Mouse (Mus musculus): ENCODE results near the gene Sh3d21. TPM values are rescaled to one million over a fixed set of nuclear protein-coding genes. Genes with fewer than 3 reads are reported as not detected.
"Not testable (repeated sequence)": the region's sequence is repeated elsewhere in the genome, so short reads cannot be mapped to it uniquely, and the experiment has no call there.

Gene Sh3d21
- total RNA-seq, 2 experiments from 2014 or later: not detected

DNA sequence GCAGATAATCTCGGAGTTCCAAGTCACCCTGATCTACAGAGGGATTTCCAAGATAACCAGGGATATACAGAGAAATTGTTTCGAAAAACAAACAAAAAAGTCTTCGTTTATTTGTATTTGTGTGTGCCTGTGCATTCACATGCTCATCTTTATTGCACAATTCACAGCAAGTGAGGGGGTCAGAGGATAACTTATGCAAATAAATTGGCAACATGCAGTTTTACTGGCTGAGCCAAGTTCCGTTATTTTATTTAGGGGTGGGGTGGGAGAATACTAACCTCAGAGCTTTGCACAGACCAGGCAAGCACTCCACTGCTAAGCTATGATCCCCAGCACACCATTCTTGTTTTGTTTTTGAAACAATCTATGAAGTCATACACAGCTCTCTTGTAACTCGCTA is 10.5 kb upstream of the Sh3d21 start:
- ATAC-seq (ENCODE audit: poor library complexity, severe bottlenecking): no peak

DNA sequence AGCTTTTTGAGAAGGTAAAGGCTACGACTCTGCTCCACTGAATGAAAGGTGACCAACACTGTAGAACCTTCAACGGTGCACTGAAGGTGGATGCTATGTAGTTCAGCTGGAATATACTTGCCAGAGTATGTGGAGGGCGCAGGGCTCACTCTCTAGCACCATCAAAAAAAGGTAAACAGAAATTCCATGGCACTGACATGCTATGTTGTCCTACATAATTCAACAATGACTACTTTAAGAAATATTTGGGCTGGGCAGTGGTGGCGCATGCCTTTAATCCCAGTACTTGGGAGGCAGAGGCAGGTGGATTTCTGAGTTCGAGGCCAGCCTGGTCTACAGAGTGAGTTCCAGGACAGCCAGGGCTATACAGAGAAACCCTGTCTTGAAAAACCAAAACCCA is 7.4 kb upstream of the Sh3d21 start:
- ATAC-seq (ENCODE audit: poor library complexity, severe bottlenecking): not testable (repeated sequence)

DNA sequence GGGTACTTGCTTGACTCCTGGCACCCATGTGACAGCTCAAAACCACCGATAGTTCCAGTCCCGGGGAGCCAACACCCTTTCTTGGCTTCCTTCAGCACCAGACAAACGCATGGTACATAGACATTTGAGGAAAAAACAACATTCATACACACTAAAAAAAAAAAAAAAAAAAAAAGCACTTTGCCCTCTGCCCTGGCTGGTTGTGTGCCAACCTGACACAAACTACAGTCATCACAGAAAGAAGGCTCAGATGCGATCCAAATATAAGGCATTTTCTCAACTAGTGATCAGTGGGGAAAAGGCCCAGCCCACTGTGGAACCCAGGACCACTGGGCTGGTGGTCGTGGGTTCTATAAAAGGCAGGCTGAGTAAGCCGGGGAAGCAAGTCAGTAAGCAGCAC is 5.6 kb upstream of the Sh3d21 start:
- ATAC-seq (ENCODE audit: poor library complexity, severe bottlenecking): no peak

DNA sequence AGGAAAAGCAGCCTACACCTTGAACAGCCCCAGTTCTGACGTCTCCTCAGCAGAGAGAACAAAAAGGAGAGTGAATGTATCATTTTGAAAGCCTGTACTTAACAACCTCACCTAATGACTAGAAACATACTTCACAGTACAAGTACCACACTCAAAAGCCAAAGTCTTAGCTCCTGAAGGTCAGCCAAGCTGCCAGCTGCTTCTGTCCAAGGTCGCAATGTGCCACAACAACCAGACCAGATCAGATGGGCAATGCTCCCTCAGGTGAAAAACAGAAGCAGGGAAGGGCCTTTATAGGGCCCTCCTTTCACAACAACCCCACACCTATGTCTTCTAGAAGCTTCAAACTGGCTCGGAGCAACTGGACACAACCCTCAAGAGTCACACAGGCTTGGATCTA is 2.8 kb upstream of the Sh3d21 start:
- no peak for ATAC-seq (ENCODE audit: poor library complexity, severe bottlenecking)

- ATAC-seq (ENCODE audit: poor library complexity, severe bottlenecking): not testable (repeated sequence)
Measured at GRCm38 (mm10) chr4:126165092-126165491, 1.8 kb upstream of the Sh3d21 start.

- ATAC-seq (ENCODE audit: poor library complexity, severe bottlenecking): no peak
Measured at GRCm38 (mm10) chr4:126163685-126164084, 394 bp upstream of the Sh3d21 start.

- peak; percentile 93 for ATAC-seq (ENCODE audit: poor library complexity, severe bottlenecking)
Measured at GRCm38 (mm10) chr4:126162544-126163066, 686 bp downstream of the Sh3d21 start.

- no peak for ATAC-seq (ENCODE audit: poor library complexity, severe bottlenecking)
Measured at GRCm38 (mm10) chr4:126161986-126162385, 1.3 kb downstream of the Sh3d21 start.

- ATAC-seq (ENCODE audit: poor library complexity, severe bottlenecking): no peak
Measured at GRCm38 (mm10) chr4:126161456-126161855, 1.8 kb downstream of the Sh3d21 start.

DNA sequence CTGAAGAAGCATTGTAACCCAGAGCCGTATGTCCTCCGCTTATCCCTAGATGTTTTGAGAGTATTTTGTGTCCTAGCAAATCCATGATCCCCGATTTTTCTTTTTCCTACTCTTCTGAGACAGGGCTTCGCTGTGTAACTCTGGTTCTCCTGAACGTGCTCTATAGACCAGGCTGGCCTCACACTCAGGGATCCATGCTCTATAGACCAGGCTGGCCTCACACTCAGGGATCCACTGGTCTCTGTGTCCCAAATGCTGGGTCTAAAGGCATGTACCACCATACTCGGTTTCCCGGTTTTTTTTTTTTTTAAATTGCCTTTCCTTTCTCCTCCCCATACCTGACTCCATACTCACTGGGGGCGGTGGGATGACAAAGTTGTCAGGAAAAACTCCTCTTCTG is 2.3 kb downstream of the Sh3d21 start:
- ATAC-seq (ENCODE audit: poor library complexity, severe bottlenecking): no peak

DNA sequence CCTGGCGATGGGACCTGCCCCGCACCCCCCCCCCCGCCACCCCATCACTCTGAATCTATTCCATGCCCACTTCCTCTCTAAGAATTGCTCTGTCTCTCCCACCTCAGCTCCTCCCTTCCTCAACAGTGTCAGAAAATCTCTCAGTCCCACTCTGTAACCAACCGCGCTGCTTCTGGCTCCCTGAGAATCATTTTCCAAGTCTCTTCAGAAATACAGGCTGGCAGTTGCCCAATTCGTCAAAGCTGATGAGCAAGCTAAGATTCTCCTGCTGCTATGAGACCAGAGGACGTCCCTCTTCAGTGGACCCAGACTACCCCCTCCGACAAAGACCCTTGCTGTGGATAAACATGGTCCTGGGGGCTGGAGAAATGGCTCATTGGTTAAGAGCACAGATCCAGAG is 3.8 kb downstream of the Sh3d21 start:
- ATAC-seq (ENCODE audit: poor library complexity, severe bottlenecking): no peak

DNA sequence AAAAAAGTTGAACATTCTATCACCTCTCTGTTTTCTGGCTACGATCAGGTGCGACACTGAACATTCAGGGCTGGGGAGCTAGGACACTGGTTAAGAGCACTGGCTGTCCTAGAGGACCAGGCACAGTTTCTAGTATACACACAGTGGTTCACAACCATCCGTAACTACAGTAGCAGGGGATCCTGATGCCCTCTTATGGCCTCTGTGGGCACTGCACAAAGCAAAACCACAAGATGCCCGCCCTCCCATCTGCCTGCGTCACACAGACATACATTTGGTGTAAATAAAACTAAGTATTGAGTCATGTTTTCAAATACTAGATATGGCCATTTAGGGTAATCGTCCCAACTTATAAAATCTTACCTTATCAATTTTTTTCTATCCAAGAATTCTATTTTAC is 5.7 kb downstream of the Sh3d21 start:
- peak; percentile 58 for ATAC-seq (ENCODE audit: poor library complexity, severe bottlenecking)

- ATAC-seq (ENCODE audit: poor library complexity, severe bottlenecking): peak; percentile 47; the same call in 1 of the 2 replicates
Measured at GRCm38 (mm10) chr4:126156617-126157016, 6.7 kb downstream of the Sh3d21 start.

GRCm38 (mm10) chr4:126155869-126156268 is 7.4 kb downstream of the Sh3d21 start:
- no peak for ATAC-seq (ENCODE audit: poor library complexity, severe bottlenecking)

- ATAC-seq (ENCODE audit: poor library complexity, severe bottlenecking): no peak
Measured at GRCm38 (mm10) chr4:126155183-126155582, 8.1 kb downstream of the Sh3d21 start.

- no peak for ATAC-seq (ENCODE audit: poor library complexity, severe bottlenecking)
Measured at GRCm38 (mm10) chr4:126152864-126153263, 10.4 kb downstream of the Sh3d21 start.

DNA sequence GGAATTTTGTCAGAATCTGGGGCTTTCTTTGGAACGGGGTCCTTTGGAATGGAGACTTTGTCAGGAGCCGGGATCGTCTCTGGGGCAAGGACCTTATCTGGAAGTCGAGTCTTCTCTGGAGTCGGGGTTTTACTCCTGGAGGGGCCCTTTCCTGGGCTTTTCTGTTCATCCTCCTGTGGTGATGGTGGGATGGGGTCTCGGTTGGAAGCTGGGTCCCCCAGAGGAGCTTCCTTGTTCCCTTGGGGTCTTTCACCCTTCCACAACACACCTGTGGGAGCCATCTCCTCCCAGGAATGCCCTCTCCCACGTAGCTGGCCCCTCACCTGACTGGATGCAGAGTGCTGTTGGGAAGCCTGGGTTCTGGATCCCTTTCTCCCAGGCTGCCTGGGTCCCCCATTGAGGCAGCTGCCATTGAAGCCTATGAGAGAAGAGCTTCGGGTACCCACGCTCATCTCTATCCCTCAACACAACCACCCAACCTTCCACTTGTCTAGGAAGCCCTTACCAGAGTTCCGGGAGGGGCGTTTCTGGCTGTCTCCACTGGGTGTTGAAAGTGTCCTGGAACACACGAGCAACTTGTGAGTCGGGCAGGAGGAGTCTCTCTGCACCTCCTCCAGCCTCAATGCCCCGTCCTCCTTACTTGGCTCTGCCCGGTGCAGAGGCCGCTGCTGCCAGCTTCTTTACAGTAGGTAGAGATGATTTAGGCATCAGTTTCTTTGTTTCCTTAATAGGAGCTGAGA is 11.4 kb downstream of the Sh3d21 start:
- ATAC-seq (ENCODE audit: poor library complexity, severe bottlenecking): no peak

DNA sequence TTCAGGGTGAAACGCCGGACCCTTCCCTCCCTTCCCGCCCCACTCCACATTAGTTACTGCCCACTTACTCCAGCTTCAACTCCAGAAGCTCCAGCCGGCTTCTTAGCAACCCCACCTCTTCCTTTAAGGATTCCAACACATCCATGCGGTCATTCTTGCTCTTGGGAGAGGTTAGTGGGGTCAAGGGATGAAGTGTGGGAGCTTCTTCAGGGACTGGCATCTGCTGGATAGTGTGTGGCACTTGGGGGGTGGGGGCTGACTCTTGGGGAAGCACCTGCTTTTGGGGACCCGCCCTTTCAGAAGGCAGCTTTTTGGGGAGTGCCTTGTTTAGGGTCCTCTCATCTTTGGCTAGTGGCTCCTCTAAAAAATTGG is 12.4 kb downstream of the Sh3d21 start:
- no peak for ATAC-seq (ENCODE audit: poor library complexity, severe bottlenecking)

DNA sequence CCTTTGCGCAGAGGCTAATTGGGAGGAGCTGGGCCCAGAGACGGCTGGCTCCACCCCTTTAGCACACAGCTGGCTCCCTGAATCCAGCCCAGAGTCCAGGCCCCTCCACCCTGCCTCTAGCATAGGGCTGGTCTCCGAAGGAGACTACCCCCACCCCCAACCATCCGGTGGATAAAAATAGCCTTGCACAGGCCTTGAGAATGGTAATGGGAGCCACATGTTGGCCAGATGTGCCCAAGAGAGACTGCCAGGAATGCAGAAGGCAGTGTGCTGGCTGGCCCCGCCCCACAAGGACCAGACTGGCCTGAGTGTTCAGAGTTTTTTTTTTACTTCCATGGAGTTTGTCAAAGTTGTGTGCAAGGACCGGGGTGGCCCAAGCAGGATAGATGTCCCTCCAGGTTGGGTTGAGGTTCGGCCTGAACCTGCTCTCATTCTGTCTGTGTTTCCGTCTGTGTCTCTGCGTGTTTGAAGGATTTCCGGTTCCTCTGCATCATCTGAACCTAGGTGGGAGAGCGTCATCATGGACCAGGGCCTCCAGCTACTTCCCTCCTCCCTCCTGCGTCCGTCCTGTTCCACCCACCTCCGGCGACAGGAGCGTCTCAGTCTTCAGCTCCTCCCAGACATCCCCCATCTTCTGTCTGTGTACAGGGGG is 12.9 kb downstream of the Sh3d21 start:
- no peak for ATAC-seq (ENCODE audit: poor library complexity, severe bottlenecking)

DNA sequence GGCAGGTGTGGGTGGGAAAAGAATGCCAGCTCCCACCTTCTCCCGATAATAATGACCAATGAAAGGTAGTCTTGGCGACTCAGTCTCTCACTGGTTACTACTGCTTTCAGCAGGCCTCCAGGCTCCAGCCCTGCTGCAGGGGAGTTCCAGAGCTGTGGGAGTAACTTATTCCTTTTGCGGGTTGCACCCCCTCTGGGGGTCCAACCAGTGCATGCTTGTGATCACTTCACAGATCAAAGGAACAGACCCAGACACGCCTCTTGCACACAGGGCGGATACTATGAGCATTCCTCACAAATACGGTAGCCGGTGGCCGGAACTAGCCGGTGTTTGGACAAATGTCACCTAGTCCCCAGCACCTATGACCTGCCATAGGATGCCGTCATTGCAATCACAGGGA is 13.5 kb downstream of the Sh3d21 start:
- no peak for ATAC-seq (ENCODE audit: poor library complexity, severe bottlenecking)

DNA sequence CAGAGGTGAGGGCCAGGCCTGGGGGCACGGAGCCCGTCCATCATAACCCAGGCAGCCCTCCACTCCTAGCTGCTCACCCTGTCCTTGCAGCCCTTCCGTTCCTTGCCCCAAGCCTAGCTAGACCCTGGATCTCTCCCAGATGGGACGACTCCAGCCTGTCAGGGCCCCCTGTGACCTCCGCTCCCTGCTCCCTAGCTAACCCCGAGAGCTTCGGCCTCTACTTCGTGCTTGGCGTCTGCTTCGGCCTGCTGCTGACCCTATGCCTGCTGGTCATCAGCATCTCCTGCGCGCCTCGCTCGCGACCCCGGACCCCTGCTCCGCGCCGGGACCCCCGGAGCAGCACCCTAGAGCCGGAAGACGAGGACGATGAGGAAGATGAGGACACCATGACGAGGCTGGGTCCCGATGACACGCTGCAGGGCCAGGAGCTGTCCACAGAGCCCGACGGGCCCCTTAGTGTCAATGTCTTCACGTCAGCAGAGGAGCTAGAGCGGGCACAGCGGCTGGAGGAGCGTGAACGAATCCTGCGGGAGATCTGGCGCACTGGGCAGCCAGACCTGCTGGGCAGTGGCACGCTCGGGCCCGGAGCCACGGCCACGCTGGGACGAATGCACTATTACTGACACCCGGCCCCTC is 14.1 kb downstream of the Sh3d21 start:
- ATAC-seq (ENCODE audit: poor library complexity, severe bottlenecking): no peak
